In genomic region chr16:46894576-46895203, GRCm38 (mm10) we compare ENCODE assay signal across 14 mouse cellular contexts.
DNase-seq lines count a peak whose midpoint lies in the region; ATAC-seq lines count a peak whose summit lies in the region.
"Had no signal": no experiment of that assay in that cellular context is flagged by ENCODE, and none has a peak within 500 bp of the region (broad histone marks: within the 10 kb centered on the region; RNA-seq: fewer than 3 reads in every experiment).

No protein-coding gene starts in this region.

- no peaks in the 10 kb centered on the region for H3K9me3 ChIP-seq in forebrain, embryonic 12.5 days
- H3K9me3 ChIP-seq: embryonic facial prominence, embryonic 12.5 days; lung, embryonic 15.5 days had no signal

- 32% methylated on average over 2 of the region's 2 CpGs for WGBS in forebrain, embryonic 12.5 days

- DNase-seq in left cerebral cortex, postnatal 4 days, result peak; percentile 15
- no peak for DNase-seq in left cerebral cortex, postnatal 25 days (ENCODE audit: low spot score in 2 of 2)
- DNase-seq in embryo, embryonic 10.5 days (ENCODE audit: low spot score), result peak; percentile 50
- DNase-seq in retina, adult 2 months (ENCODE audit: low read depth, low spot score), result peak; percentile 9
- no peak for DNase-seq in adrenal gland, adult 18-20 months (ENCODE audit: low spot score in 2 of 2)
- no peak for DNase-seq in heart, postnatal 36 days
- DNase-seq: adrenal gland, postnatal 36 days; gastrocnemius, postnatal 14 days; kidney, adult 2 months; liver had no signal

- intact Hi-C loops in left cerebral cortex, postnatal 4 days (cut with DNase I), result no loop called here
- intact Hi-C loops in left cerebral cortex, postnatal 25 days (cut with DNase I), result no loop called here
- intact Hi-C loops in heart, postnatal 36 days (cut with DNase I), result no loop called here

- no peak overlapping the region for H3K27ac ChIP-seq in forebrain, embryonic 12.5 days
- H3K27ac ChIP-seq: embryonic facial prominence, embryonic 12.5 days; lung, embryonic 15.5 days had no signal

- H3K4me2 ChIP-seq in forebrain, embryonic 12.5 days, result no peak overlapping the region
- H3K4me2 ChIP-seq: embryonic facial prominence, embryonic 12.5 days; heart, embryonic 11.5 days; lung, embryonic 15.5 days had no signal

- no peaks in the 10 kb centered on the region; the same call in 1 of the 2 replicates for H3K4me1 ChIP-seq in forebrain, embryonic 12.5 days
- H3K4me1 ChIP-seq: embryonic facial prominence, embryonic 12.5 days; lung, embryonic 15.5 days had no signal

- no peaks in the 10 kb centered on the region for H3K27me3 ChIP-seq in forebrain, embryonic 12.5 days
- H3K27me3 ChIP-seq: embryonic facial prominence, embryonic 12.5 days; lung, embryonic 15.5 days had no signal

- peak; percentile 84 for ATAC-seq in forebrain, embryonic 12.5 days (ENCODE audit: low FRiP score)

- H3K9ac ChIP-seq in forebrain, embryonic 12.5 days, result no peak overlapping the region
- H3K9ac ChIP-seq: embryonic facial prominence, embryonic 12.5 days; lung, embryonic 15.5 days had no signal

- no peak overlapping the region for H3K4me3 ChIP-seq in forebrain, embryonic 12.5 days (replicated peaks)
- H3K4me3 ChIP-seq: embryonic facial prominence, embryonic 12.5 days; lung, embryonic 15.5 days had no signal

- H3K36me3 ChIP-seq in forebrain, embryonic 12.5 days (replicated peaks), result no peaks in the 10 kb centered on the region
- H3K36me3 ChIP-seq: embryonic facial prominence, embryonic 12.5 days; lung, embryonic 15.5 days had no signal

Comparison
In these comparisons a context has a peak if more than half of its experiments do, and no peak if none do; other contexts are left out.
1. DNase-seq: peak in left cerebral cortex, postnatal 4 days (single experiment), embryo, embryonic 10.5 days (single experiment) and retina, adult 2 months (single experiment); none in left cerebral cortex, postnatal 25 days (0 of 2), adrenal gland, adult 18-20 months (0 of 2) and heart, postnatal 36 days (0 of 2).